Mouse (Mus musculus) liver, embryonic 14.5 days (tissue): ENCODE measurements around the gene Ryr1.

Source experiments
- CTCF ChIP-seq: IDR thresholded peaks from 2 replicates; pipeline ENCODE4 v1.5.1; 2016; ENCODE audit warnings: antibody characterized with exemption, low read depth, control low read depth
- EP300 ChIP-seq: IDR thresholded peaks from 2 replicates; pipeline ENCODE4 v1.6.1; 2016; ENCODE audit warnings: antibody characterized with exemption, low read depth

- TF ChIP-seq EP300 (no peak), CTCF (peak; percentile 93)
Observed at GRCm38 (mm10) chr7:28972542-28972985, 152.4 kb downstream of the Ryr1 start.
